Mouse (Mus musculus) kidney, adult 2 months (tissue): ENCODE measurements around the gene Cela3b. TPM values are rescaled to one million over a fixed set of nuclear protein-coding genes. Genes with fewer than 3 reads are reported as not detected.
A peak's percentile ranks its signal among the peaks of the same experiment; 100 is the strongest.

ENCODE experiments used
- DNase-seq: peaks from one replicate; pipeline ENCODE4 v3.0.0; 2021
- H3K27ac ChIP-seq: fragments of 200-500 bp; 2 replicates; pipeline ENCODE4 v1.5.1; 2012; ENCODE audit warnings: low read depth, low read length, control low read depth, inconsistent platforms; ENCODE audit not compliant: insufficient read depth
- H3K27me3 ChIP-seq: fragments of 200-500 bp; replicated peaks from 2 replicates; pipeline ENCODE4 v1.6.1; 2012; ENCODE audit warnings: mild to moderate bottlenecking, moderate library complexity, low read length, inconsistent platforms; ENCODE audit not compliant: control insufficient read depth, insufficient read depth
- H3K36me3 ChIP-seq: fragments of 200-500 bp; 2 replicates; pipeline ENCODE4 v1.6.1; 2012; ENCODE audit warnings: mild to moderate bottlenecking, moderate library complexity, low read length, inconsistent platforms; ENCODE audit not compliant: control insufficient read depth, insufficient read depth
- H3K4me1 ChIP-seq: fragments of 200-500 bp; 2 replicates; pipeline ENCODE4 v1.6.1; 2011; ENCODE audit warnings: low read length; ENCODE audit not compliant: control insufficient read depth, insufficient read depth
- H3K4me3 ChIP-seq: fragments of 200-500 bp; 2 replicates; pipeline ENCODE4 v1.5.1; 2011; ENCODE audit warnings: mild to moderate bottlenecking, low read depth, low read length, control low read depth; ENCODE audit not compliant: insufficient read depth
- CTCF ChIP-seq: fragments of 200-500 bp; conservative IDR thresholded peaks from 2 replicates; pipeline ENCODE4 v1.5.1; 2011; ENCODE audit warnings: low read depth, mild to moderate bottlenecking, control low read depth, low read length, moderate library complexity, mixed read lengths; ENCODE audit not compliant: insufficient read depth, insufficient read length
- POLR2A ChIP-seq: fragments of 200-500 bp; IDR thresholded peaks from one replicate; pipeline ENCODE4 v1.6.1; 2011; ENCODE audit warnings: low read depth, low read length, control low read depth
- WGBS: fragments of 180-500 bp; shearing (Covaris S2); methylation state at CpG from one replicate; pipeline ENCODE4 v1.1.7; 2018; 5-methylcytosine and 5-hydroxymethylcytosine counted together
- polyA plus RNA-seq: library from polyadenylated mRNA; depleted of rRNA; stranded (reverse); fragments of >200 nt; gene quantifications from 2 replicates; pipeline ENCODE4 v1.2.3, GENCODE M21; 2012

Gene Cela3b
- polyA plus RNA-seq, 1 experiment = not detected

DNA sequence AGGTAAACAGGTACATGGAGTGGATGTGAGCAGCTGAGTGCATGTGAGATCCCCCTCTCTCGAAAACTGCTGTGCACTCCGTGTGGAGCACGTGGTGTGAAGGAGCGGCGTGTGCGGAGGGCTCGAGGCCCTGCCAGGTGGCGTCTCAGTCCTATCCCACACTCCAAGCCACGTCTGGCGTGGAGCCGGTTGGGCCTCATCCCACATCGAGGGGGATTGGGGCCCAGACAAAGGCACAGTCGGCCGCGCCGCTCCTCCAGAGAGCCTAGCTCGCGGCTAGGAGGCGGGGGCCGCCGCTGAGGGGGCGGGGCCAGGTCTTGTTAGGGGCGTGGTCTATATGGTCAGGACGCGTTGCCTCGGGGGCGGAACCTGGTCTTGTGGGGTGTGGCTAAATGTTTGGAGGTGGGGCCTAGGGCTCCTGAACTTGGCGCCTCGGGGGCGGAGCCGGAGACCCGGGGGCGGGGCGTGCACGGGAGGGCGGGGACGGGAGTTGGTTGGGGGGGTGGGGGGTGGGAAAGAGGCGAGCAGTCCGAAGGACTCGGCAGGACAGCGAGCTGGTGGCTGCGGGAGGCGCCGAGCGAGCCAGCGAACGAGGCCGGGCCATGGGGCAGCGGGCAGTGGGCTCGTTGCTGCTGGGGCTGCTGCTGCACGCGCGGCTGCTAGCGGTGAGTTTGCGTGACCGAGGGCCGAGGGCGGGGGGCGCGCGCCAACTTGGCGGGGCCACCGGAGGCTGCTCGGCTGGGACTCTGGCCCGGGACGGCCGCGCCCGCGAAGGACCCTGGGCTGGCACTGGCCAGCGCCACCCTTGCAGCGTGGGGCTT, 38.1 kb upstream of the Cela3b start, which contains the start of gene Hspg2:
Hspg2 (plus strand) TSS at position 510 of the 821 bp plus-strand sequence.
- TF ChIP-seq POLR2A (peak; percentile 61), CTCF (no peak)
- no peaks in the 10 kb centered on the region for H3K36me3 ChIP-seq
- H3K4me3 ChIP-seq = peak within 1 kb of the TSS; percentile 67
- H3K4me1 ChIP-seq = no peaks in the 10 kb centered on the region; the same call in 1 of the 2 replicates
- DNase-seq = peak; percentile 96
- WGBS = 1% methylated on average over 69 of the region's 72 CpGs
- H3K27ac ChIP-seq = peak within 1 kb of the TSS; percentile 42
- H3K27me3 ChIP-seq = no peaks in the 10 kb centered on the region

DNA sequence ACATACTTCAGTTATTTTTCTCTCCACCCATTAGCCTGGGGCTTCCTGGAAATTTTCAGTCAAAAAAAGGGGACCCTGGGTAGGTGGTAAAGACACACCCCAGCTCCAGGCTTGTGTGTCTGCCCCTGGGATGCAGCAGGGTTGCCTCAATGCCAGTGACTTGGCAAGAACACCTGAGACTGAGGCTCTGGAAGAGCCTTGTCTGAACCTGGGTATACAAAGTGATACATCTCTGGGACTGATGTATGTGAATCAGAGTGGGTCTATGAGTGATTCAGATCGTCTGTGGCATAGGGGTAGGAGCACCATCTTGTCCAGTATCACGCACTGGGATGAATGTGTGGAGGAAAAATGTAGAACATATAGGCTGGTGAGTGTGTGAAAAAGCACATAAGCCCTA, 37.2 kb upstream of the Cela3b start:
- 88% methylated on average over 2 of the region's 2 CpGs for WGBS
- H3K27ac ChIP-seq = no peak overlapping the region

DNA sequence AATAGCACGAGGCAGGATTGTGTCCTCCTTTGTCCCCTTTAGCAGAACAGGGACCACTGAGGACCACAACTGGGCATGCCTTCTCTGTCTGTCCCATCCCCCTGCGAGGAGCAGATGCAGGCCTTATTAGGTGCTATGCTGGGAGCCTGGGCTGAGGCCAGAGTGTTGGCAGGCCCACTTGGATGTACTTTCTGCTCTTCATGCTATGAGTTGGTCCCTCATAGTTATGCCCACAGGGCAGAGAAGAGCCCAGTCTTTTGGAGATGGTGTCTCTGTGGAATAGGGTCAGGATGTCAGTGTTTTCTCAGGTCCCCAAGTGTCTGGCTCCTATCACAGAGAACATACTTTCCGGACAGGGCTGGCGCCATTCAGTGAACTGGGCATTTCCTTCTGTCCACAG, 36.7 kb upstream of the Cela3b start:
- Histone ChIP-seq H3K4me1 (no peaks in the 10 kb centered on the region), H3K4me3 (no peak overlapping the region), H3K27me3 (no peaks in the 10 kb centered on the region), H3K36me3 (no peaks in the 10 kb centered on the region), H3K27ac (no peak overlapping the region)
- 78% methylated on average over 4 of the region's 4 CpGs for WGBS
- TF ChIP-seq POLR2A = no peak
- TF ChIP-seq CTCF = no peak
- DNase-seq = no peak

More for the DNA sequence above, 37.2 kb upstream of the Cela3b start:
- H3K4me3 ChIP-seq = no peak overlapping the region
- no peaks in the 10 kb centered on the region for H3K27me3 ChIP-seq
- no peaks in the 10 kb centered on the region for H3K4me1 ChIP-seq
- H3K36me3 ChIP-seq = no peaks in the 10 kb centered on the region
- no peak for TF ChIP-seq CTCF
- TF ChIP-seq POLR2A = no peak
- DNase-seq = no peak

DNA sequence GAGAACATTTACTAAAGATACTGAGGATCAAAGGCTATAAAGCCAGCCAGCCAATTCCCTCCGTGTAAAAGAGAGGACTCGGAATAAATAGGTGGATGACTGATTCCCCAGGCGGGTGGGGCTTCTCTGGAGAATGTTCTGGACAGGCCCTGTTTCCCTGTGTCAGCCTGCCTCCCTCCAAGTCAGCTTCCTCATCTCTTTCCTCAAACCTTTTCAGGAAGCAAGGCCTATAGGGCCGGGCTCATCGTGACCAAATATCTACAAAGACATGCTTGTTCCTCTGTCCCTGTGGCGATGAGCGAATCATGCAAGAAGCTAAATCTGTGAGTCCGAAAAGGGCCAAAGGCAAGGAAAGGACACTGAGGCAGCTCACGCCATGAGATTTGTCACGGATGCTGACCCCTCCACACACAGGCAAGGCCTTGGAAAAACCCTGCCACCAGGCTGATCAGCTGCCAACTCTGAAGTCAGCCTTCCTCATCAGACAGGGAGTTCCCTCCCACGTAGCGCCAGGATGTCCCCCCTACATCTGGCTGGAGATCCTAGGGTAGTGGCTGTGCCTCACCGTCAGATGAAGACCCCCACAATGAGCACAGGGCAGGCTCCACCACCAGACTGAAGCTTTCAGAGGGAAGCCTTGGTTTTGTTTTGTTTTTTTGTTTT, 34.9 kb upstream of the Cela3b start:
- Histone ChIP-seq H3K36me3 (no peaks in the 10 kb centered on the region), H3K27me3 (no peaks in the 10 kb centered on the region), H3K27ac (peak overlapping the region; percentile 36), H3K4me1 (no peaks in the 10 kb centered on the region), H3K4me3 (no peak overlapping the region)
- peak; percentile 68 for DNase-seq
- WGBS = 60% methylated on average over 13 of the region's 13 CpGs
- TF ChIP-seq CTCF = no peak
- no peak for TF ChIP-seq POLR2A

DNA sequence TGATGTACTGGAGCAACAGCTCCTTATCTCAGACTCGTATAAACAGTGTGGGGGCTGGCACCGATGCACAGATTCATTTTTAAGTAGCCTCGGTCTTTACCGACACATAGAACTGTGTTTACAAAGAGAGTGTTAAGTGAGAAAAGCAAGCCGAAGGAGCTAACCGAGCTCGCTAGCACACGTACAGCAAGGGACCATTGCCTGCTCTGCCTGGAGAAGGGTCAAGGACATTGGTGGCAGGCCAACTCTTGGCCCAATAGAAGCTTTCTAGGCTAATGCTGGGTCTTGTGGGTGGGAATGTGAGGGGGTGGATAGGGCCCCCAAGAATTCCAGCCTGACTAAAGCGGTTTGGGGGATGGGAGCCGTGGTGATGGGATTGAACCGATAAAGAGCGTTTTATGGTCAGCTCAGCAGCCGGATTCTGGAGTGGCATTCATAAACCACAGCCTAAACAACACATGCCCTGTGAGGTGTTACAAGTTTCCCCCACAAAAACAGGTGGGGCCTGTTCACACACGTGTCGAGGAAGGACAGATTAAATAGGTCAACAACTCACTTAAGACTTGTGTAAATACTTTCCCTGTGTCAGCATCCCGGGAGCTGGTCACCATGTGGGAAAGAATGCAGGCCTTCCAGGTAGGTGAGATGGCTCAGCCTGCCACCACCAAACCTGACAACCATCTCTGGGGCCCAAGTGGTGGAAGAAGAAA, 31.8 kb upstream of the Cela3b start:
- Histone ChIP-seq H3K36me3 (no peaks in the 10 kb centered on the region), H3K4me1 (no peaks in the 10 kb centered on the region), H3K27ac (no peak overlapping the region), H3K27me3 (no peaks in the 10 kb centered on the region), H3K4me3 (no peak overlapping the region)
- DNase-seq = no peak
- no peak for TF ChIP-seq CTCF
- no peak for TF ChIP-seq POLR2A
- WGBS = 77% methylated on average over 16 of the region's 16 CpGs

DNA sequence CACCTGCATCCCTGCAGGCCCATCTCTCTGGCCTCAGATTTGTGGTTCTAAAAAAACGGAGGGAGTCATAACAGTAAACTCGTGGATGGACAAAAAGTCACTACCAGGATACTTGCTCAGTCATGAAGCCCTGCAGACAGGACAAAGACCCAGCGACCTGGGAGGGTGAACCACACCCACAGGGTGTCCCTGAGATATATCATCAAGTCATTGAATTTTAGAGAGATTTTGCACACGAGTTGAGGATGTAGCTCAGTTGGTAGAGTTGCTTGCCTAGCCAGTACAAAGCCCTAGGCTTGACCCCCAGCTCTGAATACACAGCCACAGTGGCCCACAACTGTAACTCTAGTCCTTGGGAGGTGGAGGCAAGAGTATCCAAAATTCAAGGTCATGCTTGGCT, 30.9 kb upstream of the Cela3b start:
- H3K27ac ChIP-seq = no peak overlapping the region
- DNase-seq = no peak
- TF ChIP-seq CTCF (no peak), POLR2A (no peak)
- no peak overlapping the region for H3K4me3 ChIP-seq
- WGBS = 66% methylated on average over 4 of the region's 4 CpGs
- no peaks in the 10 kb centered on the region for H3K27me3 ChIP-seq
- H3K36me3 ChIP-seq = no peaks in the 10 kb centered on the region
- no peaks in the 10 kb centered on the region for H3K4me1 ChIP-seq
